Mouse (Mus musculus) testis, adult 2 months (tissue): ENCODE results near the gene Vcl. TPM values are rescaled to one million over a fixed set of nuclear protein-coding genes. Genes with fewer than 3 reads are reported as not detected.

Experiments used
- H3K27ac ChIP-seq: fragments of 200-500 bp; 2 replicates; pipeline ENCODE4 v1.5.1; 2012; ENCODE audit warnings: low read depth, low read length; ENCODE audit not compliant: control insufficient read depth, insufficient read depth
- H3K27me3 ChIP-seq: fragments of 200-500 bp; 2 replicates; pipeline ENCODE4 v1.6.1; 2012; ENCODE audit warnings: mild to moderate bottlenecking, low read length, moderate library complexity; ENCODE audit not compliant: control insufficient read depth, insufficient read depth
- H3K36me3 ChIP-seq: fragments of 200-500 bp; 2 replicates; pipeline ENCODE4 v1.6.1; 2012; ENCODE audit warnings: mild to moderate bottlenecking, low read length; ENCODE audit not compliant: control insufficient read depth, insufficient read depth
- H3K4me1 ChIP-seq: fragments of 200-500 bp; 2 replicates; pipeline ENCODE4 v1.6.1; 2012; ENCODE audit warnings: low read length; ENCODE audit not compliant: control insufficient read depth, insufficient read depth
- H3K4me3 ChIP-seq: fragments of 200-500 bp; 2 replicates; pipeline ENCODE4 v1.5.1; 2012; ENCODE audit warnings: low read depth, mild to moderate bottlenecking, low read length, moderate library complexity, mixed read lengths; ENCODE audit not compliant: control insufficient read depth
- CTCF ChIP-seq: fragments of 200-500 bp; IDR thresholded peaks from 2 replicates; pipeline ENCODE4 v1.5.1; 2012; ENCODE audit warnings: low read depth, mild to moderate bottlenecking, inconsistent platforms, low read length, moderate library complexity; ENCODE audit not compliant: control insufficient read depth, insufficient read depth, insufficient replicate concordance
- POLR2A ChIP-seq: fragments of 200-500 bp; IDR thresholded peaks from 2 replicates; pipeline ENCODE4 v1.6.1; 2012; ENCODE audit warnings: low read depth, mild to moderate bottlenecking, inconsistent platforms, low read length, moderate library complexity; ENCODE audit not compliant: control insufficient read depth
- polyA plus RNA-seq: library from polyadenylated mRNA; depleted of rRNA; stranded (reverse); fragments of >200 nt; gene quantifications from 2 replicates; pipeline ENCODE4 v1.2.3, GENCODE M21; 2012

Gene Vcl
- polyA plus RNA-seq, 1 experiment: 22.9 TPM

DNA sequence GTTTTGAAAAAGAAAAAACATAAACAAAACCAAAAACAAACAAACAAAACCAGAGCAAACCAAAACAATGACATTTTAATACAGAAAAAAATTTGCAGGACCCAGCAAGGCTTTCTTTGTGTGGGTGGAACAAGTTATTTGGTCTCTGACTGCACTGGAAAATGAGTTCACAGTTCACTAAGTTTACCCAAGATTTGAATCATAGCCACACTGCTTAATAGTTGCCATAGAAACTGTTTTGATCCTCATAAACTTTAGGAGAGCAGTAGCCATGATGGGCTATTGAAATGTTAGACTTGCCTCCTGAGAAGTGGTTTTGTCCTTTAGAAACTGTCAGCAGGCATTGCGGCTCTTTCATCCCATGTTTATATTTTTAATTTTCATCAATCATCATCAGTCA lies 39.9 kb downstream of the Vcl start:
- H3K36me3 ChIP-seq: no peaks in the 10 kb centered on the region
- no peak for TF ChIP-seq CTCF
- H3K27ac ChIP-seq: no peak overlapping the region
- no peaks in the 10 kb centered on the region for H3K27me3 ChIP-seq
- H3K4me3 ChIP-seq: no peak overlapping the region
- H3K4me1 ChIP-seq: no peaks in the 10 kb centered on the region

DNA sequence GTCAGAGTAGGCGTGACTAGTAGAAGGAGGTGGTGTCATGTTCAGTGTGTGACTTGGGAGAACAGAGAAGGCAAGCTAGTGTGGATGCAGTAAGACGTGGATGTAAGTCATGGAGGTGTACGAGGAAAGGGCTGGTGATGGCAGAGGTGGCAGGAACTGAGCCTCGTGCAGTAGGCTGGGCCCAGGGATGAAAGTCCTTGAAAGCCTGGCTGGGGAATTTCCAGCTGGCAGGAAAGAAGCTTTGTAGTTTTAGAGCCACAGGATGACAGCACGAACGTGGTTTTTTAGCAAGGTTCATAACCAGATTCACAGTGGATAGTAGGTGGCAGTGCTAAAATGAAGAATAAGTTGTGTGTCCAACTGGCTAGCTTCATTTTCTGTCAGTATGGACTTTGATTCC lies 41.2 kb downstream of the Vcl start:
- H3K27ac ChIP-seq: no peak overlapping the region
- no peak overlapping the region for H3K4me3 ChIP-seq
- H3K36me3 ChIP-seq: no peaks in the 10 kb centered on the region
- no peaks in the 10 kb centered on the region for H3K4me1 ChIP-seq
- no peaks in the 10 kb centered on the region for H3K27me3 ChIP-seq
- TF ChIP-seq POLR2A (no peak), CTCF (no peak)

DNA sequence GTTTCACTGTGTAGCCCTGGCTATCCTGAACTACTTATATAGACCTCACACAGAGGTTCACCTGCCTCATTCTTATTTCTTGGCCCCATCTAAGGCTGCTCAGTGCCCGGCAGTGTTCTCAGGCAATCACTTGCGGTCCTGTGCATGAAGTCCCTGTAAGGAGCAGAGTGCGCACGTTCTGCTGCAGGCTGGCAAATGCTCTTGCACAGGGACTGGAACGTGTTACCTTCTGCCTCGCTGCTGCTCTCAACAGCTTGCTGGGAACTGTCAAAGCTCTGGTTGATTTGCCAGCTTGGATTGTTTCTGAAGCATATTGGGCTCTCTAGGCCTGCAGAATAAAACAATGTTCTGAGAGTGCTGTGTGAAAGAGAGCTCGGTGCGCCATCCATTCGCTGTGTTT lies 41.7 kb downstream of the Vcl start:
- H3K36me3 ChIP-seq: no peaks in the 10 kb centered on the region
- H3K27me3 ChIP-seq: no peaks in the 10 kb centered on the region
- no peak overlapping the region for H3K4me3 ChIP-seq
- H3K27ac ChIP-seq: no peak overlapping the region
- TF ChIP-seq CTCF (no peak), POLR2A (no peak)
- no peaks in the 10 kb centered on the region for H3K4me1 ChIP-seq

DNA sequence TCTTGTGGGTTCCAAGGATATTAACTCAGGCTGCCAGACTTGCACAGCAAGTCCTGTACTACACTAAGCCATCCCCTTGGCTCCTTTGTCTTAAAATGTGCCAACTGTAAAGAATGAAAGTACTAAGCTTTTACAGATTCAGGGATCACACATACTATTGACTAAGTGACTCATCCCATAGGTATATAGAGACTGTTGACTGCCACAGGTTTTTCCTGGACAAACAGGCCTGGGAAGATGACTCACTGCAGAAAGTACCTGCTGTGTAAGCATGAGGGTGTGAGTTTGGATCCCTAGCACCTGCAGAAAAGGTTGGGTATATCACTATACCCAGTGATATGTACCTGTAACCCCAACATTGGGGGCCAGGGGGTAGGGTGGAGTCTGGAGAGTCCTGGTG lies 44.6 kb downstream of the Vcl start:
- Histone ChIP-seq H3K27me3 (no peaks in the 10 kb centered on the region), H3K27ac (no peak overlapping the region), H3K36me3 (no peaks in the 10 kb centered on the region), H3K4me3 (no peak overlapping the region), H3K4me1 (no peaks in the 10 kb centered on the region)
- TF ChIP-seq POLR2A: no peak
- TF ChIP-seq CTCF: no peak

DNA sequence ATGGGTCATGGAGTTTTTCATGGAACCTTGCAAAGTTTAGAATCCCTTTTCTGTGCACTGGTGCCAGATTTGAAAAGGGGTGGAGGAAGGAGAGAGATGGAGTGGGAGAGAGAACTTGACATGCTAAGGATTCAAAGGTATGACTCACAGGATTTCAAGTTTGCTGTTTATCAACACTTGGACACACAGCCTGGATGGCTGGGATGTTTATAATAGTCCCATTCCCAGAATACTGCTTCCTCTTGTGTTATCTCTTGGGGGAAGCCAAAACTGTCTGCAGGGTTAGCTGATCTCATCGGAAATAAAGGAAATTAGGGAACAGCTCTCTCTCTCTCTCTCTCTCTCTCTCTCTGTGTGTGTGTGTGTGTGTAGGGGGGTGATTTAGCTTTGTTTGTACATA lies 47.5 kb downstream of the Vcl start:
- Histone ChIP-seq H3K27ac (no peak overlapping the region), H3K4me1 (no peaks in the 10 kb centered on the region), H3K27me3 (no peaks in the 10 kb centered on the region), H3K36me3 (no peaks in the 10 kb centered on the region), H3K4me3 (no peak overlapping the region)
- TF ChIP-seq CTCF: no peak
- no peak for TF ChIP-seq POLR2A

DNA sequence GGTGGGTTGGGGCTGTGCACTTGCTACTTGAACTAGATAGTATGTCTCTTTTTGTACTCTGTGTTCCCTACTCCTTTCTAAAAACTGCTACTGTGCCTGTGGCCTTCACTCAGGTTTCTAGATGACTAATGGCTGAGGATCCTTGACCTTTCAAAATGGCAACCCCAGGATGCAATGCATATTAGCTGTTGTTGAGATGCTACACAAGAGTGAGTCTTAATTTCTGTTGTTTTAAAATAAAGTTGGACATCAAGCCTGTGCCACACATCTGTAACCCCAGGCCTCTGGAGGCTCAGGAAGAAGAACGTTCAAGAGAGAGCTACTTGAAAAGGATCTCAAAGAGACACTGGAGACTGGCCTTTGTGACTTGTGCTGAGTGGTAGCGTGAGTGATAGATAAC lies 48.5 kb downstream of the Vcl start:
- H3K27me3 ChIP-seq: no peaks in the 10 kb centered on the region
- H3K27ac ChIP-seq: no peak overlapping the region
- no peaks in the 10 kb centered on the region for H3K36me3 ChIP-seq
- TF ChIP-seq POLR2A: no peak
- no peak for TF ChIP-seq CTCF
- H3K4me1 ChIP-seq: no peaks in the 10 kb centered on the region
- no peak overlapping the region for H3K4me3 ChIP-seq

DNA sequence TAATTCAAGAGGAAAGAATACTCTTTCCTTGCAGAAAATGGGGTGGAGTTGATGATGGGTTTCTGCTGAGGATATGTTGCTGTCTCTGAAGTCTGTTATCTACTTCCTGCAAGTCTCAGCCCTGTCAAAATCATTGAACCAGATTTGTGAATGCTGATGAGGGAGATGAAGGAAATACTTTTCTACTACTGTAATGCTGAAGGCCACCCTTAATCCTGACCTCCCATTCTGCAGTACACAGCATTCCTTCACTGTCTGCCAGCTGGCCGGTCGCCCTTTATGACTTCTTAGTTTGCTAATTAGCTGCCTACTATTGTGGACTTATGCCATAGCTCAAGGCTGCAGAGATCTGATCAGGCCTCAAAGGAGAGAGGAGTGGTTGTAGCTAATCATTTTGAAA lies 54.6 kb downstream of the Vcl start:
- no peaks in the 10 kb centered on the region for H3K36me3 ChIP-seq
- H3K4me3 ChIP-seq: no peak overlapping the region
- H3K27ac ChIP-seq: no peak overlapping the region
- no peaks in the 10 kb centered on the region for H3K27me3 ChIP-seq
- H3K4me1 ChIP-seq: no peaks in the 10 kb centered on the region
- TF ChIP-seq POLR2A (no peak), CTCF (no peak)

DNA sequence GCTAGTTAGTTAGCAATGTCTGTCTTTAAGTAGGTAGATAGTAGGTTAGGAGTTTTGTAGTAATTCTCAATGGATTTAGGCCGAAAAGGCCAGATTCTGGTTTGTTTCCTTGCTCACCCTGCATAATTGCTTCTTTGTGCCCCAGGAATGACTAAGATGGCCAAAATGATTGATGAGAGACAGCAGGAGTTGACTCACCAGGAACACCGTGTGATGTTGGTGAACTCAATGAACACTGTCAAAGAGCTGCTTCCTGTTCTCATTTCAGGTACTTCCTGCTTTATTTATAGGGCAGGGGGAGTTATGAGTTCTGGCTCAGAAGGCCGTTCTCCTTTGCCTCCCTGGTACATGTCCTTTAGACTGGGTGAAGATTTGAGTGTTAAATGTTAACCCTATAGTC lies 56.3 kb downstream of the Vcl start:
- no peak overlapping the region for H3K4me3 ChIP-seq
- no peaks in the 10 kb centered on the region for H3K4me1 ChIP-seq
- H3K27me3 ChIP-seq: no peaks in the 10 kb centered on the region
- H3K36me3 ChIP-seq: no peaks in the 10 kb centered on the region
- TF ChIP-seq POLR2A (no peak), CTCF (no peak)
- H3K27ac ChIP-seq: no peak overlapping the region
